In the genomic region with DNA sequence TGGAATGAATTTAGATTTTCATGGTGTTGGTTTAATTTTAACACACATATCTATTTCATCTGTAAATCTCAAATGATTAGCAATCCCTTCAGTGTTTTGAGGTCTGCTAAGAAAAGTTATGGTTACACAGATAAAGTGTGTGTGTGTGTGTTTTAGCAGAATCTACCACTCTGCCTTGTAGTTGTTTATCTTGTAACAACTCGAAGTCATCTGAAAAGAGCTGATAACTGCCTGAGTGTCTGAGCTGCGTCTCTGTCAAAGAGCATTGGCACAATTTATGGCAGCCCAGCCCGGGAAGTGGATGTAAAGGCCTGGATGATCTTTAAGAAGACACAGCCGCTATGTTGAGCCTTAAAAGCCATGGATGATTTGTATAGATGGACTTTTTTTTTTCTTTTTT, we compare ENCODE assay signal across 16 mouse cellular contexts.
"Had no signal": no experiment of that assay in that cellular context is flagged by ENCODE, and none has a peak within 500 bp of the region (broad histone marks: within the 10 kb centered on the region; RNA-seq: fewer than 3 reads in every experiment).

No protein-coding gene starts in this region.

- ATAC-seq: liver, postnatal 0 days; lung, postnatal 0 days; midbrain, embryonic 13.5 days; midbrain, embryonic 15.5 days had no signal

- H3K36me3 ChIP-seq: lung, embryonic 15.5 days; midbrain, embryonic 13.5 days; midbrain, embryonic 15.5 days; stomach, embryonic 15.5 days had no signal

- H3K9ac ChIP-seq: liver, postnatal 0 days; lung, embryonic 15.5 days; midbrain, embryonic 13.5 days; midbrain, embryonic 15.5 days; neural tube, embryonic 12.5 days; stomach, embryonic 15.5 days had no signal

- DNase-seq: liver, postnatal 0 days; lung, adult 2 months; lung, postnatal 14 days; lung, postnatal 36 days; right cerebral cortex, postnatal 14 days; thymus, adult 2 months; thymus, postnatal 25 days; thymus, postnatal 4 days had no signal

- H3K4me3 ChIP-seq: lung, embryonic 15.5 days; midbrain, embryonic 13.5 days; midbrain, embryonic 15.5 days; neural tube, embryonic 12.5 days; stomach, embryonic 15.5 days had no signal

- H3K27ac ChIP-seq: lung, embryonic 15.5 days; macrophage; midbrain, embryonic 13.5 days; midbrain, embryonic 15.5 days; neural tube, embryonic 12.5 days; stomach, embryonic 15.5 days; stomach, postnatal 0 days had no signal

- H3K4me1 ChIP-seq: lung, embryonic 15.5 days; stomach, embryonic 15.5 days had no signal

- H3K27me3 ChIP-seq: lung, embryonic 15.5 days; midbrain, embryonic 13.5 days; midbrain, embryonic 15.5 days; neural tube, embryonic 12.5 days; stomach, embryonic 15.5 days had no signal

- H3K9me3 ChIP-seq: lung, embryonic 15.5 days; midbrain, embryonic 13.5 days; midbrain, embryonic 15.5 days; neural tube, embryonic 12.5 days; stomach, embryonic 15.5 days had no signal
